Mouse (Mus musculus): ENCODE measurements around the gene Ddx39. TPM values are rescaled to one million over a fixed set of nuclear protein-coding genes. Genes with fewer than 3 reads are reported as not detected.
A peak's percentile ranks its signal among the peaks of the same experiment; 100 is the strongest.

The Ddx39 gene
- total and polyA plus RNA-seq, 3 experiments, result 15.7 to 18.0 (median 17.7) TPM

DNA sequence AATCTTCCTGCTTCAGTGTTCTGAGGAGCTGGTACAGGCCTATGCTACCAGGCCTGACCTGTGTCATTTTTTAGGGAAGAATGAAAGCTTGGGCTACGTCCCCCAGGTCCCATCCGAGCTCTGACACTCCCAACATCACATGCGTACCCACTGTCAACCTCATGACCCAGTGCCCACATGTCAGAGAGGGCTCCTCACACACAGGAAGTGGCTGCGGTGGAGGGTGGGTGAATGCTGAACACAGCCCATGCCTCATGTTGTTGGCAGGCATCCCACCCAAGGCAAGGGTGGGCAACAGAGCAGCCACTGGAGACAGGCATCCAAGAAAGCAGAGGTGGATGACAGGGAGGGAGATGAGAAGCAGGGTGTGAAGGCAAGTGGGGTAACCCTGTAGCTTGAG is 21.7 kb downstream of the Ddx39 start:
- Histone ChIP-seq H3K4me3 (no peak overlapping the region), H3K36me3 (ENCODE audit: control insufficient read depth, insufficient read depth, low read length) (peaks cover 6% of the 10 kb centered on the region; the same call in 1 of the 2 replicates), H3K27ac (no peak overlapping the region), H3K9ac (ENCODE audit: low read depth, low read length) (no peak overlapping the region), H3K27me3 (ENCODE audit: control insufficient read depth, insufficient read depth, low read length) (no peaks in the 10 kb centered on the region), H3K4me1 (ENCODE audit: control insufficient read depth, insufficient read depth, low read length) (peaks cover 21% of the 10 kb centered on the region), H3K79me2 (replicated peaks; ENCODE audit: control insufficient read depth, insufficient read depth, low read length) (peaks cover 4% of the 10 kb centered on the region)
- intact Hi-C loops (cut with DNase I), result loop anchor here (2.0 to 5.0 kb wide), 3 partner anchors 14 to 69 kb away; partner anchors contain the start of gene Ptger1
- 75% methylated on average over 4 of the region's 4 CpGs for WGBS
- peak in 1 of 2 experiments; percentile 48 for DNase-seq
- TF ChIP-seq CTCF (IDR thresholded peaks at IDR 0.05) (no peak), POLR2A (IDR thresholded peaks at IDR 0.05; ENCODE audit: insufficient read depth, low read depth, low read length) (no peak), EP300 (IDR thresholded peaks at IDR 0.05; ENCODE audit: insufficient read depth, low read depth, low read length) (no peak)

DNA sequence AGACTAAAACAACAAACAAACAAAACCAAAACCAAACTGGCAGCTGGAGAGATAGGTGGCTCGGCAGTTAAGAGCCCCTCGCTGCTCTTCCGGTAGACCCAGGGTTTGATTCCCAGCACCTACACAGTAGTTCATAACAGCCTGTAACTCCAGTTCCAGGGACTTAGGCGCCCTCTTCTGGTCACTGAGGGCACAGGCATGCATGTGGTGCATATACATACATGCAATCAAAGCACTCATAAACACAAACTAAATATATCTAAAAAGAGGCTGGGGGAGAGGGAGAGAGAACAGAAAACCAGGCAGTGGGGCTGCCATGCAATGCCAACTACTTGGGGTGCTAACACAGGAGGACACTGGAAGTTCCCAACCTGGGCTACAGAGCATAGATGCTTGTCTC is 22.4 kb downstream of the Ddx39 start:
- Histone ChIP-seq H3K9ac (ENCODE audit: low read depth, low read length) (no peak overlapping the region), H3K36me3 (ENCODE audit: control insufficient read depth, insufficient read depth, low read length) (peaks cover 6% of the 10 kb centered on the region; the same call in 1 of the 2 replicates), H3K4me1 (ENCODE audit: control insufficient read depth, insufficient read depth, low read length) (peaks cover 21% of the 10 kb centered on the region), H3K79me2 (replicated peaks; ENCODE audit: control insufficient read depth, insufficient read depth, low read length) (peaks cover 4% of the 10 kb centered on the region), H3K27ac (peak overlapping the region; percentile 98), H3K4me3 (peak overlapping the region; percentile 19; the same call in 1 of the 2 replicates), H3K27me3 (ENCODE audit: control insufficient read depth, insufficient read depth, low read length) (no peaks in the 10 kb centered on the region)
- TF ChIP-seq EP300 (IDR thresholded peaks at IDR 0.05; ENCODE audit: insufficient read depth, low read depth, low read length) (no peak), CTCF (IDR thresholded peaks at IDR 0.05) (peak; percentile 53), POLR2A (IDR thresholded peaks at IDR 0.05; ENCODE audit: insufficient read depth, low read depth, low read length) (no peak)
- DNase-seq, result peak in 1 of 2 experiments; percentile 19
- WGBS, result 87% methylated on average over 4 of the region's 4 CpGs
- intact Hi-C loops (cut with DNase I), result loop anchor here (2.0 to 5.0 kb wide), 3 partner anchors 15 to 70 kb away; partner anchors contain the start of gene Ptger1

DNA sequence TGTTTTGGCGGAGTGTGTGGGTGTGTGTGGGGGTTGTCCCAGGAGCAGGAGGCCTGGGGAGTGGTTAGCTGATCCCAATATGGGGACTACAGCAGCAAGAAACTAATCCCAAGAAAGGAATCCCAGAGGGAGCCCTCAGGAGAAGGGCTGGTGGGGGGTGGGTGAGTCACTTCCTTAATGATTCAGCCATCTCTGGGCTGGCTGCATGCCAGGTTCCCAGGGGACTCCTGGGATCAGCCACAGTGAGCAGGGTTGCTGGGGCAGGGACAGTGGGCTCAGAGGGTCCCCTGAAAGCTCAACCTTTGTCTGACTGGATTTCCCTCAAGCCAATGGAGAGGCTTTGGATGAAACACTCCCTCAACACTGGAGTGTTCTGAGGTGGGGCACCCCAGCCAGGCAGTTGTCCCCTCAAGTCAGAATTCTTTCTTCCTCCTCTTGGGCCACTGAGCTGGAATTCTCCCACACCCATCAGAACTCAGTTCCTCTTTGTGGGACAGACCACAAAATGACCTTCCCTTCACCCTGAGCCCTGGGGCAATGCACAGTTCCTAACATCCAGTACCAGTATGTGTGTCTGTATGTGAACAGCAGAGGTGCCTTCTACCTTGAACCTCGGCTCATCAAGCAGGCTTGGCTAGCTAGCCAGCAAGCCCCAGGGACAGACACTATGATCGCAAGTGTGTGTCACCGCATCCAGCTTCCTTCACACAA is 23.0 kb downstream of the Ddx39 start:
- DNase-seq, result peak; percentile 81 to 87
- peak overlapping the region; percentile 92 for H3K4me3 ChIP-seq
- H3K4me1 ChIP-seq (ENCODE audit: control insufficient read depth, insufficient read depth, low read length), result peaks cover 25% of the 10 kb centered on the region
- no peak for TF ChIP-seq CTCF (IDR thresholded peaks at IDR 0.05)
- TF ChIP-seq POLR2A (IDR thresholded peaks at IDR 0.05; ENCODE audit: insufficient read depth, low read depth, low read length), result 0 out of 2 replicates have a peak, but pooled peaks have one; percentile 25
- TF ChIP-seq EP300 (IDR thresholded peaks at IDR 0.05; ENCODE audit: insufficient read depth, low read depth, low read length), result 0 out of 2 replicates have a peak, but pooled peaks have one; percentile 17
- intact Hi-C loops (cut with DNase I), result loop anchor here (2.0 to 5.0 kb wide), 3 partner anchors 15 to 71 kb away; partner anchors contain the start of gene Ptger1
- peaks cover 4% of the 10 kb centered on the region for H3K79me2 ChIP-seq (replicated peaks; ENCODE audit: control insufficient read depth, insufficient read depth, low read length)
- peak overlapping the region; percentile 8 for H3K9ac ChIP-seq (ENCODE audit: low read depth, low read length)
- WGBS, result 37% methylated on average over 4 of the region's 4 CpGs
- H3K36me3 ChIP-seq (ENCODE audit: control insufficient read depth, insufficient read depth, low read length), result peaks cover 4% of the 10 kb centered on the region; the same call in 1 of the 2 replicates
- H3K27me3 ChIP-seq (ENCODE audit: control insufficient read depth, insufficient read depth, low read length), result no peaks in the 10 kb centered on the region
- peak overlapping the region; percentile 98 for H3K27ac ChIP-seq

- H3K27ac ChIP-seq, result peak overlapping the region; percentile 98
Measured at GRCm38 (mm10) chr8:83738949-83739710, 24.2 kb downstream of the Ddx39 start.

DNA sequence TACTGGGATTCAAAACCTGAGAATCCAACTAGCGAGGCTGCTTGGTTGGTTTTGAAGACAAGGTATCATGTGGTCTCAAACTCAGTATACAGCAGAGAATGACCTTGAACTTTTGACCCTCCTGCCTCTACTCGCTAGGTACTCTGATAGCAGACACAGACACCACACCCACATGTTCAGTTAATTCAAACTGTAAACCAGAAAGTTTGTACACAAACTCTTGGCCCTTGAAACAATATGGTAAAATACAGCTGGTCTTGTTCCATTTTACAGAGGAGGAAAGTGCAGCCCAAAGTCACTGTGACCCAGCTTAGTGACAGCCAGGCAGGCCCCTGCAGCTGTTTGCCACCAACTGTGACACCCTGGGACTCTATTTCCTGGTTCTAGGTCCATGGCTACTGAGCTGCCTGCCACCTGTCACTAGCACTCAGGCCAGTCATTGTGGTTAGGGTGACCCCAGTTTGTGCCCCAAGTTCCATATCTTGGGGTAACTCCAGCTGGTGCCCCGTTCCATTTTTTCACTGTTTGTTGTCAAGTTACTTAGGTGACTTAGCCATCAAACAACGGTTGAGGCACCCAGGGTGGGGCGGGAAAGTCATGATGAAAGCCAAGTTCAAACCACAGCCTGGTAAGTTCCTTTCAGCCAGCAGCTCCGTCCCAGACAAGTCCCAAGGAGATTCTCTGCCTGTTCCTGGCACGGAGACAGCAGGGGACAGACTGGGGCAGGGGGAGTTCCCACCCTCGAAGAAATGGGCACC is 24.9 kb downstream of the Ddx39 start:
- H3K27ac ChIP-seq, result peak overlapping the region; percentile 98
- H3K27me3 ChIP-seq (ENCODE audit: control insufficient read depth, insufficient read depth, low read length), result no peaks in the 10 kb centered on the region
- H3K36me3 ChIP-seq (ENCODE audit: control insufficient read depth, insufficient read depth, low read length), result 0 out of 2 replicates have a peak, but pooled peaks cover 2% of the 10 kb centered on the region
- H3K79me2 ChIP-seq (replicated peaks; ENCODE audit: control insufficient read depth, insufficient read depth, low read length), result peaks cover 4% of the 10 kb centered on the region
- TF ChIP-seq POLR2A (IDR thresholded peaks at IDR 0.05; ENCODE audit: insufficient read depth, low read depth, low read length) (0 out of 2 replicates have a peak, but pooled peaks have one; percentile 2), CTCF (IDR thresholded peaks at IDR 0.05) (no peak)
- H3K4me1 ChIP-seq (ENCODE audit: control insufficient read depth, insufficient read depth, low read length), result peaks cover 25% of the 10 kb centered on the region
- H3K4me3 ChIP-seq, result peak overlapping the region; percentile 92
- WGBS, result 21% methylated on average over 8 of the region's 8 CpGs
- DNase-seq, result peak; percentile 54 to 67
- H3K9ac ChIP-seq (ENCODE audit: low read depth, low read length), result peak overlapping the region; percentile 60
- intact Hi-C loops (cut with DNase I), result loop anchor here (5.0 to 10.0 kb wide), 3 partner anchors 73 to 445 kb away; partner anchors contain the start of genes Nanos3, Ptger1 and Samd1

More at GRCm38 (mm10) chr8:83738949-83739710, 24.2 kb downstream of the Ddx39 start:
- H3K27me3 ChIP-seq (ENCODE audit: control insufficient read depth, insufficient read depth, low read length), result no peaks in the 10 kb centered on the region
- 0 out of 2 replicates have a peak, but pooled peaks cover 2% of the 10 kb centered on the region for H3K36me3 ChIP-seq (ENCODE audit: control insufficient read depth, insufficient read depth, low read length)
- H3K9ac ChIP-seq (ENCODE audit: low read depth, low read length), result peak overlapping the region; percentile 26
- intact Hi-C loops (cut with DNase I), result loop anchor here (5.0 kb wide), 1 partner anchor 72 kb away; the partner anchor contains the start of gene Ptger1
- peaks cover 25% of the 10 kb centered on the region for H3K4me1 ChIP-seq (ENCODE audit: control insufficient read depth, insufficient read depth, low read length)
- peaks cover 4% of the 10 kb centered on the region for H3K79me2 ChIP-seq (replicated peaks; ENCODE audit: control insufficient read depth, insufficient read depth, low read length)
- TF ChIP-seq CTCF (IDR thresholded peaks at IDR 0.05) (no peak), POLR2A (IDR thresholded peaks at IDR 0.05; ENCODE audit: insufficient read depth, low read depth, low read length) (peak; percentile 58), EP300 (IDR thresholded peaks at IDR 0.05; ENCODE audit: insufficient read depth, low read depth, low read length) (peak; percentile 85)
- WGBS, result 40% methylated on average over 10 of the region's 10 CpGs
- peak overlapping the region; percentile 92 for H3K4me3 ChIP-seq
- peak; percentile 64 to 71 for DNase-seq
